8 mouse cellular contexts compared by ENCODE assay signal in the genomic region with DNA sequence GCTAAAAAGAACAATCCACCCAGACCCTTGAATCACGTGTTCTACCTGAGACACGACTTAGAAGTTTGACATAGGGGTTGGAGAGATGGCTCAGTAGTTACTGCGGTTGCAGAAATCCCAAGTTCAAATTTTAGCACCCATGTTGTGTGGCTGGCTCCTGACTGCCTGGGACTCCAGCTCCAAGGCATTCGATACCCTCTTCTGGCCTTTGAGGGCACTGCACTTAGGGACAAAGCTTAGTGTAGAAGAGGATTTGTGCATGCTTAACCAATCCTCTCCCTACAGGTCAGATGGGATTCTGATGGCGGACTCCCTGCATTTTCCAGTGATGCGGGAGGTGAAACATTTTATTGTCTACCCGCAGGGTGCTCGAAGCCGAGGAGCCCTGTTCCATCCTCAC. TPM values are rescaled to one million over a fixed set of nuclear protein-coding genes. Genes with fewer than 3 reads are reported as not detected.
DNase-seq lines count a peak whose midpoint lies in the region; ATAC-seq and TF ChIP-seq lines count a peak whose summit lies in the region.

No protein-coding gene starts in this region.

- no peak overlapping the region for H3K4me3 ChIP-seq in left cerebral cortex, adult 2 months
- no peak overlapping the region for H3K4me3 ChIP-seq in MEL (ENCODE audit: control insufficient read depth in 1 of 2, insufficient read depth in 1 of 2, low read depth in 2 of 2, low read length in 2 of 2)
- H3K4me3 ChIP-seq in midbrain, embryonic 15.5 days: no peak overlapping the region

- H3K79me2 ChIP-seq in MEL (ENCODE audit: control insufficient read depth, insufficient read depth, low read length, poor library complexity): no peaks in the 10 kb centered on the region

- 0 out of 2 replicates have a peak, but pooled peaks have one; percentile 32 for ATAC-seq in midbrain, embryonic 15.5 days (replicated peaks)

- TF ChIP-seq POLR2A in MEL (IDR thresholded peaks at IDR 0.05; ENCODE audit: control insufficient read depth in 1 of 2, insufficient read depth in 1 of 2, low read depth in 1 of 2, low read length in 2 of 2, poor library complexity in 1 of 2): no peak

- H3K27ac ChIP-seq in left cerebral cortex, adult 2 months: peak overlapping the region; percentile 7; the same call in 1 of the 2 replicates
- H3K27ac ChIP-seq in MEL (ENCODE audit: control insufficient read depth, low read depth, low read length): no peak overlapping the region
- no peak overlapping the region for H3K27ac ChIP-seq in midbrain, embryonic 15.5 days

- DNase-seq in left cerebral cortex, adult 2 months (ENCODE audit: extremely low spot score in 1 of 2, low spot score in 2 of 2): peak; percentile 59 to 60
- DNase-seq in left cerebral cortex, adult 11 months (ENCODE audit: low spot score): no peak
- DNase-seq in MEL (ENCODE audit: low read depth, low spot score): peak; percentile 20
- DNase-seq in cerebellum, adult 8-10 months: peak; percentile 21
- DNase-seq in gastrocnemius, postnatal 14 days: peak; percentile 50
- DNase-seq in layer of hippocampus, adult 9-11 months: peak; percentile 23
- no peak for DNase-seq in c-Kit-positive CD71-positive TER-119-positive erythroid progenitor cells, embryonic 14.5 days (ENCODE audit: low spot score)

- TF ChIP-seq EP300 in MEL (IDR thresholded peaks at IDR 0.05; ENCODE audit: low read depth in 1 of 2, low read length in 2 of 2): no peak

- H3K36me3 ChIP-seq in MEL (ENCODE audit: control insufficient read depth in 1 of 2, insufficient read depth in 2 of 2, low read length in 2 of 2): peaks cover 0 to 2% of the 10 kb centered on the region in 2 experiments; a peak in 1 of 4 replicates
- H3K36me3 ChIP-seq in midbrain, embryonic 15.5 days (replicated peaks): no peaks in the 10 kb centered on the region

- H3K9me3 ChIP-seq in MEL (replicated peaks; ENCODE audit: insufficient read depth, low read length): no peaks in the 10 kb centered on the region
- H3K9me3 ChIP-seq in midbrain, embryonic 15.5 days: no peaks in the 10 kb centered on the region

- no peak overlapping the region for H3K9ac ChIP-seq in MEL (ENCODE audit: control insufficient read depth, low read depth, low read length, poor library complexity, severe bottlenecking)
- no peak overlapping the region for H3K9ac ChIP-seq in midbrain, embryonic 15.5 days

- no peaks in the 10 kb centered on the region for H3K4me1 ChIP-seq in MEL (ENCODE audit: control insufficient read depth in 1 of 2, insufficient read depth in 2 of 2, low read length in 2 of 2)
- H3K4me1 ChIP-seq in midbrain, embryonic 15.5 days: peaks cover 27% of the 10 kb centered on the region

- intact Hi-C loops in left cerebral cortex, adult 2 months (cut with DNase I): loop anchor here (1.0 to 2.0 kb wide), 3 partner anchors 14 to 120 kb away; no protein-coding TSS in a partner anchor
- intact Hi-C loops in gastrocnemius, postnatal 14 days (cut with DNase I; ENCODE audit: low total_unique reads): loop anchor here (2.0 kb wide), 1 partner anchor 120 kb away; no protein-coding TSS in a partner anchor

- H3K4me2 ChIP-seq in midbrain, embryonic 15.5 days: no peak overlapping the region

- TF ChIP-seq CTCF in left cerebral cortex, adult 2 months (IDR thresholded peaks at IDR 0.05): peak; percentile 69
- peak in 2 of 3 experiments; percentile 51 to 56; a peak in 4 of 6 replicates for TF ChIP-seq CTCF in MEL (IDR thresholded peaks at IDR 0.05 in 2 of 3, conservative IDR thresholded peaks at IDR 0.05 in 1 of 3; ENCODE audit: control insufficient read depth in 1 of 3, insufficient read depth in 1 of 3, low read depth in 2 of 3, low read length in 3 of 3, poor library complexity in 1 of 3, severe bottlenecking in 1 of 3)

- TF ChIP-seq RAD21 in MEL (IDR thresholded peaks at IDR 0.05; ENCODE audit: low read depth, low read length): peak; percentile 50

- no peaks in the 10 kb centered on the region for H3K27me3 ChIP-seq in MEL (ENCODE audit: control insufficient read depth in 1 of 2, insufficient read depth in 2 of 2, low read length in 2 of 2)
- no peaks in the 10 kb centered on the region for H3K27me3 ChIP-seq in midbrain, embryonic 15.5 days (replicated peaks)

- WGBS in midbrain, embryonic 15.5 days: 83% methylated on average over 9 of the region's 9 CpGs

TF ChIP-seq in MEL, 35 proteins besides CTCF, POLR2A, EP300 and RAD21:
- TF ChIP-seq MEF2A (IDR thresholded peaks at IDR 0.05; ENCODE audit: extremely low read depth, insufficient replicate concordance, low read depth, low read length, poor library complexity, severe bottlenecking) (no peak), ZC3H11A (IDR thresholded peaks at IDR 0.05; ENCODE audit: low read depth, low read length) (peak; percentile 36; the same call in 1 of the 2 replicates), SMC3 (IDR thresholded peaks at IDR 0.05; ENCODE audit: low read depth, low read length) (peak; percentile 69)

RNA-seq across cellular contexts. Expression of gene Cxadr, which starts 15.6 kb away (rescaled TPM):
- total RNA-seq in left cerebral cortex, adult 2 months (2021): 10 to 100 TPM; 28.5 to 31.5 TPM
- not detected in 2 replicates for total RNA-seq in MEL (2012; rRNA removed)
- under 1 TPM in 1 of 2 experiments, not detected in 1; 0.33 TPM for polyA plus RNA-seq in MEL (2012; ENCODE audit: insufficient read depth in 1 of 2, insufficient read length in 2 of 2, low read depth in 1 of 2, low replicate concordance in 2 of 2, missing spikeins in 1 of 2)
- total RNA-seq in gastrocnemius, postnatal 14 days (2021): under 1 TPM; 0.29 to 0.84 TPM
- polyA plus RNA-seq in midbrain, embryonic 15.5 days (2015; fragmentation: Nextera tagmentation; extraction: Ambion mirVana): 169 and 181 TPM in 2 replicates

Comparison
In these comparisons a context has a peak if more than half of its experiments do, and no peak if none do; other contexts are left out.
1. DNase-seq: peak in left cerebral cortex, adult 2 months (2 of 2), MEL (single experiment), cerebellum, adult 8-10 months (single experiment), gastrocnemius, postnatal 14 days (single experiment) and layer of hippocampus, adult 9-11 months (single experiment); none in left cerebral cortex, adult 11 months (single experiment) and c-Kit-positive CD71-positive TER-119-positive erythroid progenitor cells, embryonic 14.5 days (single experiment).
2. RNA of gene Cxadr, which starts 15.6 kb away (total RNA-seq): 28.5 to 31.5 TPM in left cerebral cortex, adult 2 months; 0.29 to 0.84 TPM in gastrocnemius, postnatal 14 days and not detected in MEL; every median in the first group is over 10 times any median in the second.